Mouse (Mus musculus) left cerebral cortex, adult 6 months (tissue): ENCODE data around the gene Hist1h2bq. TPM values are rescaled to one million over a fixed set of nuclear protein-coding genes. Genes with fewer than 3 reads are reported as not detected.

Experiments
- long read RNA-seq, 2 experiments: library from polyadenylated mRNA; unstranded; transcript quantifications; one replicate each; pipeline ENCODE4 v2.0.0; 2019 to 2020
- polyA plus RNA-seq: library from polyadenylated mRNA; unstranded; fragments of <200 nt; fragmentation: Nextera tagmentation; gene quantifications from 2 replicates; pipeline ENCODE4 v1.2.3, GENCODE M21; 2021

Gene Hist1h2bq
- 0.40 and 1.2 TPM in 2 replicates for polyA plus RNA-seq
- long read RNA-seq, experiment 1, partial matches to known transcripts, result 0 of 3 reads
- long read RNA-seq, experiment 1, other reads (novel, unspliced or antisense), result 3 of 3 reads
- long read RNA-seq, experiment 2, result 0 reads

GRCm38 (mm10) chr13:21810073-21810472 lies at the start of gene Hist1h2bq, which contains the start of gene Hist1h2ao:
Gene Hist1h2bq, minus strand, starts transcription at chr13:21810197.
Gene Hist1h2ao, plus strand, starts transcription at chr13:21810465.

GRCm38 (mm10) chr13:21833461-21833860 lies 23.5 kb upstream of the Hist1h2bq start, which contains the start of the genes Hist1h2ap and Hist1h2br:
Gene Hist1h2ap, minus strand, starts transcription at chr13:21833507.
Gene Hist1h2br, plus strand, starts transcription at chr13:21833743.

GRCm38 (mm10) chr13:21831418-21832394 lies 21.7 kb upstream of the Hist1h2bq start, which contains the start of gene Hist1h4n:
Gene Hist1h4n, minus strand, starts transcription at chr13:21832196.

GRCm38 (mm10) chr13:21811539-21811938 lies 1.5 kb upstream of the Hist1h2bq start, which contains the start of gene Hist1h4m:
Gene Hist1h4m, plus strand, starts transcription at chr13:21811746.

GRCm38 (mm10) chr13:21786899-21787629 lies 22.9 kb downstream of the Hist1h2bq start, which contains the start of the genes Hist1h2an and Hist1h2bp:
Gene Hist1h2an, minus strand, starts transcription at chr13:21787218.
Gene Hist1h2bp, plus strand, starts transcription at chr13:21787461.

GRCm38 (mm10) chr13:21783255-21783617 lies 26.8 kb downstream of the Hist1h2bq start, which contains the start of gene Hist1h3i:
Gene Hist1h3i, minus strand, starts transcription at chr13:21783370.

GRCm38 (mm10) chr13:21779767-21780731 lies 29.9 kb downstream of the Hist1h2bq start, which contains the start of gene Hist1h1b:
Gene Hist1h1b, minus strand, starts transcription at chr13:21780625.

Other genes starting within 250 kb of the Hist1h2bq start
- not detected in 2 replicates for gene Olfr1364, start 228.4 kb downstream of the Hist1h2bq start, polyA plus RNA-seq
- not detected in 2 replicates for gene Olfr1362, start 196.2 kb downstream of the Hist1h2bq start, polyA plus RNA-seq
- gene Olfr11, start 167.7 kb downstream of the Hist1h2bq start, polyA plus RNA-seq, result not detected in 2 replicates
- not detected in 2 replicates for gene Olfr1361, start 146.8 kb downstream of the Hist1h2bq start, polyA plus RNA-seq
- gene Olfr1360, start 132.8 kb downstream of the Hist1h2bq start, polyA plus RNA-seq, result not detected in 2 replicates
- not detected in 2 replicates for gene Olfr1359, start 112.1 kb downstream of the Hist1h2bq start, polyA plus RNA-seq
- gene Hist1h2bl, start 94.1 kb downstream of the Hist1h2bq start, polyA plus RNA-seq, result not detected in 2 replicates
- not detected in 2 replicates for gene Hist1h2ai, start 93.8 kb downstream of the Hist1h2bq start, polyA plus RNA-seq
- not detected in 2 replicates for gene Hist1h3h, start 92.5 kb downstream of the Hist1h2bq start, polyA plus RNA-seq
- not detected in 2 replicates for gene Hist1h2bm, start 88.2 kb downstream of the Hist1h2bq start, polyA plus RNA-seq
- 0.83 and 0.92 TPM in 2 replicates for gene Hist1h4j, start 75.1 kb downstream of the Hist1h2bq start, polyA plus RNA-seq
- 0.70 and 3.0 TPM in 2 replicates for gene Hist1h4k, start 59.7 kb downstream of the Hist1h2bq start, polyA plus RNA-seq
- 1.8 TPM in 1 of 2 replicates, not detected in the other for gene Hist1h2ak, start 56.4 kb downstream of the Hist1h2bq start, polyA plus RNA-seq
- 1.0 and 2.3 TPM in 2 replicates for gene Hist1h2bn, start 56.1 kb downstream of the Hist1h2bq start, polyA plus RNA-seq
- 0.59 and 0.97 TPM in 2 replicates for gene Hist1h1b, start 29.6 kb downstream of the Hist1h2bq start, polyA plus RNA-seq
- 1.7 and 2.9 TPM in 2 replicates for gene Hist1h3i, start 26.8 kb downstream of the Hist1h2bq start, polyA plus RNA-seq
- gene Hist1h2an, start 23.0 kb downstream of the Hist1h2bq start, polyA plus RNA-seq, result 2.4 TPM in 1 of 2 replicates, not detected in the other
- not detected in 2 replicates for gene Hist1h2bp, start 22.7 kb downstream of the Hist1h2bq start, polyA plus RNA-seq
- gene Hist1h2ao, start 268 bp upstream of the Hist1h2bq start, polyA plus RNA-seq, result not detected in 2 replicates
- gene Hist1h4m, start 1.5 kb upstream of the Hist1h2bq start, polyA plus RNA-seq, result 1.8 and 3.3 TPM in 2 replicates
- 0.64 and 2.7 TPM in 2 replicates for gene Hist1h4n, start 22.0 kb upstream of the Hist1h2bq start, polyA plus RNA-seq
- gene Hist1h2ap, start 23.3 kb upstream of the Hist1h2bq start, polyA plus RNA-seq, result 68.6 TPM in 2 replicates
- not detected in 2 replicates for gene Hist1h2br, start 23.5 kb upstream of the Hist1h2bq start, polyA plus RNA-seq
- 1.6 and 2.5 TPM in 2 replicates for gene Zfp184, start 134.9 kb upstream of the Hist1h2bq start, polyA plus RNA-seq
- 0.10 TPM in 1 of 2 replicates, not detected in the other for gene Pom121l2, start 171.0 kb upstream of the Hist1h2bq start, polyA plus RNA-seq
- 1.7 and 1.9 TPM in 2 replicates for gene Prss16, start 199.5 kb upstream of the Hist1h2bq start, polyA plus RNA-seq
- gene Hist1h2ah, start 225.4 kb upstream of the Hist1h2bq start, polyA plus RNA-seq, result not detected in 2 replicates
- gene Hist1h2bk, start 225.7 kb upstream of the Hist1h2bq start, polyA plus RNA-seq, result not detected in 2 replicates
- 6.4 and 6.7 TPM in 2 replicates for gene Hist1h4i, start 231.2 kb upstream of the Hist1h2bq start, polyA plus RNA-seq
- gene Hist1h2ag, start 232.7 kb upstream of the Hist1h2bq start, polyA plus RNA-seq, result not detected in 2 replicates
- gene Hist1h2bj, start 233.0 kb upstream of the Hist1h2bq start, polyA plus RNA-seq, result 0.67 TPM in 1 of 2 replicates, not detected in the other